Mouse (Mus musculus): Measurements from ENCODE around the gene P2ry2. TPM values are rescaled to one million over a fixed set of nuclear protein-coding genes. Genes with fewer than 3 reads are reported as not detected.

P2ry2 gene
- total and polyA plus RNA-seq, 3 experiments = 0.87 to 1.7 (median 1.4) TPM

GRCm38 (mm10) chr7:101014041-101014440, 1.4 kb upstream of the P2ry2 start:
- no peak for DNase-seq (ENCODE audit: extremely low read depth)
- peaks cover 42% of the 10 kb centered on the region for H3K27me3 ChIP-seq (replicated peaks)
- H3K79me2 ChIP-seq (replicated peaks; ENCODE audit: control insufficient read depth, extremely low read depth, insufficient read depth, poor library complexity, severe bottlenecking) = no peaks in the 10 kb centered on the region
- TF ChIP-seq SMC3 (IDR thresholded peaks at IDR 0.05; ENCODE audit: low read depth, low read length) (no peak), GABPA (IDR thresholded peaks at IDR 0.05; ENCODE audit: insufficient replicate concordance, low read depth, low read length) (no peak), JUN (IDR thresholded peaks at IDR 0.05; ENCODE audit: insufficient read depth, low read depth, low read length) (no peak), MXI1 (IDR thresholded peaks at IDR 0.05; ENCODE audit: low read depth, low read length) (no peak), ZKSCAN1 (IDR thresholded peaks at IDR 0.05; ENCODE audit: borderline replicate concordance, low read depth, low read length) (no peak), MYC (IDR thresholded peaks at IDR 0.05; ENCODE audit: low read depth, low read length) (no peak), KAT2A (IDR thresholded peaks at IDR 0.05; ENCODE audit: insufficient replicate concordance, low read length) (no peak), MAFK (IDR thresholded peaks at IDR 0.05; ENCODE audit: insufficient replicate concordance, low read length) (no peak), RAD21 (IDR thresholded peaks at IDR 0.05; ENCODE audit: low read depth, low read length) (no peak), MAX (IDR thresholded peaks at IDR 0.05; ENCODE audit: low read length) (no peak), ZC3H11A (IDR thresholded peaks at IDR 0.05; ENCODE audit: low read depth, low read length) (no peak), UBTF (IDR thresholded peaks at IDR 0.05; ENCODE audit: low read depth, low read length) (no peak), TCF12 (IDR thresholded peaks at IDR 0.05; ENCODE audit: low read depth, low read length) (no peak), IRF4 (IDR thresholded peaks at IDR 0.05; ENCODE audit: low read depth, low read length) (no peak), MAZ (IDR thresholded peaks at IDR 0.05; ENCODE audit: low read depth, low read length) (no peak)
- H3K4me3 ChIP-seq (replicated peaks in 1 of 3; ENCODE audit: low read depth in 2 of 3, low read length in 2 of 3, poor library complexity in 1 of 3) = no peak overlapping the region
- no peak overlapping the region for H3K4me2 ChIP-seq (ENCODE audit: insufficient read depth, low read depth, poor library complexity, severe bottlenecking)
- no peaks in the 10 kb centered on the region for H3K36me3 ChIP-seq (replicated peaks in 1 of 2; ENCODE audit: control insufficient read depth in 1 of 2, insufficient read depth in 1 of 2, low read length in 1 of 2)
- H3K9ac ChIP-seq (ENCODE audit: insufficient read depth, low read depth) = no peak overlapping the region
- H3K9me3 ChIP-seq (replicated peaks; ENCODE audit: low read length) = no peaks in the 10 kb centered on the region
- dilution Hi-C loops (cut with MboI; ENCODE audit: extremely low pct_ligation_motif_present, extremely low pct_unique_long_range_greater_than_20kb, low sequenced_read_pairs) = no loop called here
- no peak overlapping the region for H3K27ac ChIP-seq (ENCODE audit: insufficient read depth, low read depth)
- peaks cover 11 to 14% of the 10 kb centered on the region in 2 experiments for H3K4me1 ChIP-seq (ENCODE audit: control insufficient read depth in 1 of 2, insufficient read depth in 2 of 2)
- in situ Hi-C loops (cut with MboI; ENCODE audit: low pct_ligation_motif_present, low pct_unique_long_range_greater_than_20kb, low sequenced_read_pairs) = loop anchor here (5.0 kb wide), 1 partner anchor 33 kb away; no protein-coding TSS in a partner anchor

GRCm38 (mm10) chr7:101011681-101012367, 842 bp downstream of the P2ry2 start:
- peak overlapping the region; percentile 3; the same call in 1 of the 2 replicates for H3K9ac ChIP-seq (ENCODE audit: insufficient read depth, low read depth)
- H3K36me3 ChIP-seq (replicated peaks in 1 of 2; ENCODE audit: control insufficient read depth in 1 of 2, insufficient read depth in 1 of 2, low read length in 1 of 2) = no peaks in the 10 kb centered on the region
- no peak overlapping the region for H3K27ac ChIP-seq (ENCODE audit: insufficient read depth, low read depth)
- in situ Hi-C loops (cut with MboI; ENCODE audit: low pct_ligation_motif_present, low pct_unique_long_range_greater_than_20kb, low sequenced_read_pairs) = loop anchor here (5.0 kb wide), 1 partner anchor 35 kb away; no protein-coding TSS in a partner anchor
- dilution Hi-C loops (cut with MboI; ENCODE audit: extremely low pct_ligation_motif_present, extremely low pct_unique_long_range_greater_than_20kb, low sequenced_read_pairs) = no loop called here
- TF ChIP-seq RAD21 (IDR thresholded peaks at IDR 0.05; ENCODE audit: low read depth, low read length) (peak; percentile 7), ETS1 (conservative IDR thresholded peaks at IDR 0.05; ENCODE audit: low read depth, low read length) (no peak), JUND (conservative IDR thresholded peaks at IDR 0.05; ENCODE audit: low read depth, low read length) (no peak), EP300 (IDR thresholded peaks at IDR 0.05; ENCODE audit: low read length) (no peak), POLR2A (IDR thresholded peaks at IDR 0.05; ENCODE audit: low read depth, low read length) (peak; percentile 53; the same call in 1 of the 2 replicates), ELF1 (IDR thresholded peaks at IDR 0.05; ENCODE audit: low read depth, low read length) (no peak), MXI1 (IDR thresholded peaks at IDR 0.05; ENCODE audit: low read depth, low read length) (peak; percentile 91), KAT2A (IDR thresholded peaks at IDR 0.05; ENCODE audit: insufficient replicate concordance, low read length) (no peak), BHLHE40 (IDR thresholded peaks at IDR 0.05; ENCODE audit: low read depth, low read length) (peak; percentile 75), NELFE (IDR thresholded peaks at IDR 0.05; ENCODE audit: low read depth, low read length) (no peak), MAZ (IDR thresholded peaks at IDR 0.05; ENCODE audit: low read depth, low read length) (0 out of 2 replicates have a peak, but pooled peaks have one; percentile 11), SIN3A (IDR thresholded peaks at IDR 0.05; ENCODE audit: low read length) (peak; percentile 34; the same call in 1 of the 2 replicates), ZKSCAN1 (IDR thresholded peaks at IDR 0.05; ENCODE audit: borderline replicate concordance, low read depth, low read length) (no peak), CTCF (conservative IDR thresholded peaks at IDR 0.05 in 1 of 2, IDR thresholded peaks at IDR 0.05 in 1 of 2; ENCODE audit: low read depth in 2 of 2, low read length in 2 of 2) (peak in 1 of 2 experiments; percentile 12; a peak in 2 of 4 replicates), TBP (conservative IDR thresholded peaks at IDR 0.05; ENCODE audit: low read depth, low read length) (no peak), MAX (IDR thresholded peaks at IDR 0.05; ENCODE audit: low read length) (peak; percentile 72), CHD2 (IDR thresholded peaks at IDR 0.05; ENCODE audit: low read length) (no peak), JUN (IDR thresholded peaks at IDR 0.05; ENCODE audit: insufficient read depth, low read depth, low read length) (no peak), USF1 (IDR thresholded peaks at IDR 0.05; ENCODE audit: low read depth, low read length) (peak; percentile 14; the same call in 1 of the 2 replicates)
- peaks cover 9 to 14% of the 10 kb centered on the region in 2 experiments for H3K4me1 ChIP-seq (ENCODE audit: control insufficient read depth in 1 of 2, insufficient read depth in 2 of 2)
- DNase-seq (ENCODE audit: extremely low read depth) = no peak
- H3K4me3 ChIP-seq (replicated peaks in 1 of 3; ENCODE audit: low read depth in 2 of 3, low read length in 2 of 3, poor library complexity in 1 of 3) = peak overlapping the region; percentile 30 to 57 (median 52)
- H3K4me2 ChIP-seq (ENCODE audit: insufficient read depth, low read depth, poor library complexity, severe bottlenecking) = peak overlapping the region; percentile 66
- peaks cover 42% of the 10 kb centered on the region for H3K27me3 ChIP-seq (replicated peaks)
- no peaks in the 10 kb centered on the region for H3K9me3 ChIP-seq (replicated peaks; ENCODE audit: low read length)
- no peaks in the 10 kb centered on the region for H3K79me2 ChIP-seq (replicated peaks; ENCODE audit: control insufficient read depth, extremely low read depth, insufficient read depth, poor library complexity, severe bottlenecking)
